Mouse (Mus musculus) gonadal fat pad, adult 2 months (tissue): Measurements from ENCODE around the gene Galnt10. TPM values are rescaled to one million over a fixed set of nuclear protein-coding genes. Genes with fewer than 3 reads are reported as not detected.

Experiments
- DNase-seq: peaks from one replicate; pipeline ENCODE4 v3.0.0-alpha.2; 2012; ENCODE audit warnings: low read depth
- polyA plus RNA-seq: library from polyadenylated mRNA; depleted of rRNA; stranded (reverse); fragments of >200 nt; gene quantifications from 2 replicates; pipeline ENCODE4 v1.2.3, GENCODE M21; 2012

The Galnt10 gene
- polyA plus RNA-seq, 1 experiment = 31.9 TPM

- DNase-seq = no peak
These were observed 10.1 kb upstream of the Galnt10 start for GRCm38 (mm10) chr11:57635148-57635547.

DNA sequence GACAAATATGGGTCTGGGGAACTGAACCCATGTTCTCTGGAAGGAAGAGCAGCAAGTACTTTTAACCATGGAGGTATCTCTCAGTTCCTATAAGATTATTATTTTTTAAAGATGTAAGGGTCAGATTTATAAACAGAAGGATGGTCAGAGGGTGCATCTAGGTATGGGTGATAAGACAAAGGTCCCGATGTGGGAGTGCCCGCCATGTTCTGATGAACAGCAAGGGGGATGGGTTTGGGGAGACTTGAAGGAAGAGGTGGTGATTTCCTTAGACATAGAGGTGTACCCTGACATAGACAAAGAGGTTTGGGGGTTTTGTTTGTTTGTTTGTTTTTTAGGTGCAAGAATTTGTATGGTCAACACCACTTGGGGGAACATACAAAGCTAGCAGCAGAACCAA is 1.6 kb upstream of the Galnt10 start:
- no peak for DNase-seq

GRCm38 (mm10) chr11:57644245-57645017 is 811 bp upstream of the Galnt10 start:
- DNase-seq = no peak

DNA sequence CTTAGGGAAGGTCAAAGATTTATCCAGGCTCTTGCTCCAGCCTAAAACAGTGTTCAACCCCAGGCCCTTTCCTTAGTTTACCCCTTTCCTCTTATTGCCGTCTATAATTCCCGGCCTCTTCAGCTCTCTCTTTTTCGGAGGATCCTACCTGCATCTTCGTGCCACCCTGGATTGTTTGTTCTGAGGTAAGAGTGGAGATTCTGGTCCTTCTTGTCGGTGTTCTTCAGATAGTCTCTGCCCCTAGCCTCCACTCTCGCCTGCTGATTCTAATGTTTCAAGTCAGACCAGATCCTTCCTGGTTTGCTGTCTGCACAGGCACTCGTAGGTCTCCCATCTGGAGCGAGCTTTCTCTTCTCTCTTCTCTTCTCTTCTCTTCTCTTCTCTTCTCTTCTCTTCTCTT is 605 bp downstream of the Galnt10 start:
- DNase-seq = no peak

- no peak for DNase-seq
These were observed 1.2 kb downstream of the Galnt10 start for GRCm38 (mm10) chr11:57646416-57646815.

GRCm38 (mm10) chr11:57646940-57647339 is 1.7 kb downstream of the Galnt10 start:
- no peak for DNase-seq

DNA sequence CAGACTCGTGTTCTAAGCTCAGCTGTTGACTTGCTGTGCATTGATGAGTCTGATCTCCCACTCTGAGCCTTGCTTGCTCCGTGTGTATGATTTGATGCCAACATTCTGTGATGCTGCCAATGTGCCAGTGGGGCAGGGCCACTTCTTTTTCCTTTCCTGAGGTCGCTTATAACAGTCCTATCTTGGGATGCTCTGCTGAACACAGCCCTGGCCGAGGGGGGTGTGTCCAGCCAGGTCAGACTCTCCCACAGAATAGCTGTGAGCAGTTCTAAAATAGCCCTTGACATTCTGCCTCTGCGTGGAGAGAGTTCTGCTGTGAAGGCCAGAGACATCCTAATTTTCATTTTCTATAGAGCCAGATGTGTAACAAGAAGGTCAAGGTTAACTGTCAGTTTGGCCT is 2.2 kb downstream of the Galnt10 start:
- DNase-seq = no peak

GRCm38 (mm10) chr11:57648196-57648800 is 3.1 kb downstream of the Galnt10 start:
- DNase-seq = no peak

GRCm38 (mm10) chr11:57649269-57649668 is 4.0 kb downstream of the Galnt10 start:
- DNase-seq = no peak

DNA sequence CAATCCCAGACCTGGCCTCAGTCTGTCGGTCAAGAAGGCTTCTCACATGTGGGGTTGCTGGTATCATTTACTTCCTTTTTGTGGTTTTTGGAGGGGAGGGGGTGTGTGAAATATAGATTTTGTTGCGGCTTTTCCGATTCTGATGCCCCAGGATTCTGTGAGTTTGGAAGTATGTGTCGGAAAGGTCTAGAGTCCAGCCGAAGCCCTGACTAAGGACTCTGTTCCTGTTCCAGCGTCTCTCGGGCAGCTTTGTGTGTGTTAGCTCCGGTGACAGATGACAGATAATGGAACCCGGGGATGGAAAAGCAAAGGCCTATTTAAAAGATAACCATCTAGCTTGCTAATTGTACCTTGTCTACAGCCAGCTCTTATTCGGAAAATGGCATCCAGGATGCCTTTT is 4.4 kb downstream of the Galnt10 start:
- no peak for DNase-seq

DNA sequence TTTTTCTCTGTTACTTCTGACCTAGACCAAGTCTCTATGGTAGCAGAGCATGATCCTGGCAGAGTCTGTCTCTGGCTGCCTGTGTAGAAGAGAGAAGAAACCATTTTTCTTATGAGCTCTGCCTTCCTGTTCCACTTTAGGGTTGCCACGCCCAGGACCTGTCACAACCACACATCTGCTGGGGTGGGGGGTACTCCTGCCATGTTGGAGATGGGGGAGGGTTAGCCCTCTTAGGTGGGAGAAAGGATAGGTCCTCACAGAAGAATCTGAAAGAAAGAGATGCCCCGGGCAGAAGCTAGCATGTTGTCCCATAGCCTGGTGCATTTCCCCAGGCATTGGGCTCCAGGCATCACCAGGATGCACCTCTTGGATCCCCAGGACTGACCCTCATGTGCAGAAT is 5.6 kb downstream of the Galnt10 start:
- no peak for DNase-seq

DNA sequence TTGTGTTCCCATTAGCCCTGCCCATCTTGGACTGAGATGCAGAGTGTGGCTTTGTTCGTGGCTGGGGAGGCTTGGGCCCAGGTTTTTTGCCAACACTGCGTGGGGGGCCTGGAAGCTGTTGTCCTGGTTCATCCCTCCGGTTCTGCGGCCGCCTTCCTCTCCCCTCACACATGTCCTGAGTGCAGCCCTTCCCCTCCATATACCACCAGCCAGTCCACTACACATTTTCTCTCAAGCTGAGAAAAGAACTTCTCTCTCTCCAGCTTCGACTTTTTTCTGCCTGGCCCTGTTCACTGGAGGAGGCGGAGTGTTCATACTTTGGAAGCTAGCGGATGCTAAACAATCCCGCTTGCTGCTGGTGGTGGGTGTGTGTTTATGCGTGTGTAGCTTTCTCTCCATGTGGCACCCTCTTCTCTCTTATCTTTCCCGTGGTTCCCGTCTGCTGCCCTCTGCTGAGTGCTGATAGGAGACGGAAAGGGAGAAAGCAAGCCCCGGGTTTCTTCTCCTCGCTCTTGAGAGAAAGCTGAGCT is 6.1 kb downstream of the Galnt10 start:
- no peak for DNase-seq

GRCm38 (mm10) chr11:57652206-57652922 is 7.1 kb downstream of the Galnt10 start:
- DNase-seq = no peak

DNA sequence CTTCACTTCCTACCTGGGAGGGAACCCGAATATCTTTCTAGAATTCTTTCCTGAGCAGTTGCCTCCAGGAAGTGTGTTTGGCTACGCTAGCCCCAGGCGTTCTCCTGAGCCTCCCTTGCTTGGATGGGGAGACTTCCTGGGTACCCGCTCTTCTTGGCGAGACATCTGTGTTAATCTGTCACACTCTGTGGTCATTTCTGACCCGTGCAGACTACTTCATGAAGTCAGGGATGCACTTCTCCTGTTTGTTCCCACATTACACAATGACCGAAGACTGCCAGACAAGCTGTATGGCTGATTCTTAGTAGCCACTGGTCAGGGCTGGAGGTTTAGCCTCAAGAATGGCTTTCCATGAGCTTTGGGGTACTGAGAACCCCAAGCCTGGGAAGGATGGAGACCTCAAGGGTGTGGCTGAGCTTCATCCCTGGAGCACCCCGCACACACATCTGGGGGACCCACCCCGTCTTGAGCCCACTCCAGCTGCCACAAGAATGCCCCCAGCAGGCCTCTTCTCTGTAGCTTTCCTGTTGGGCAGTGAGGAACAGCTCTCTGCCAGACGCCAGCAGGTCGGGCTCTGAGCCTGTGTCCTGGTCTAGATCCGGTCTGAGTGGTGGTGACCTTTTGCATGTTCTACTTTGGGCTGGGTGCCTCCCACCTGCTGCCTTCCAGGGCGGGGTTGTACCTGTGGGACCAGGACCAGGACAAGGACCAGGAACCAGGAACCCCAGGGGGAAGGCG is 7.8 kb downstream of the Galnt10 start:
- no peak for DNase-seq

GRCm38 (mm10) chr11:57653796-57654195 is 8.6 kb downstream of the Galnt10 start:
- DNase-seq = no peak

GRCm38 (mm10) chr11:57654386-57654785 is 9.1 kb downstream of the Galnt10 start:
- DNase-seq = no peak

DNA sequence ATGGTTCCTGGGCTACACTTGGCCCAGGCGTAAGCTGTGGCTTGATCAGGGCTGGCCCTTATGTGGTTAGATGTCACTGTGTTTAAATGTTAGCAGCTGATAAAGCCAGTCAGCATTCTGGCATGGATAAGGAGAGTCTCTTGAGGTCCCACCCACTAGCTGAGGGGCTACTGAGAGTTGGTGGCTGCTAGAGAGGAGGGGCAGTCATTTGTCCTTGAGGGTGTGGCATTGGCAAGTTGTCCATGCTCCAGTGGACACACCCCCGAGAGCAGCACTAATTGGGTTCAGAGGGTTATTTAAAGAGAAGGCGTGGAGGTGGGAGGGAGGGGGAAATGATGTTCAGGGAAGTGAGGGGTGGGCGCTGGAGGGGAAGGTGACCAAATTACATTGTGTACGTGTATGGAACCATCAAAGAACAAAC is 9.7 kb downstream of the Galnt10 start:
- no peak for DNase-seq

GRCm38 (mm10) chr11:57655669-57656325 is 10.6 kb downstream of the Galnt10 start:
- DNase-seq = no peak

DNA sequence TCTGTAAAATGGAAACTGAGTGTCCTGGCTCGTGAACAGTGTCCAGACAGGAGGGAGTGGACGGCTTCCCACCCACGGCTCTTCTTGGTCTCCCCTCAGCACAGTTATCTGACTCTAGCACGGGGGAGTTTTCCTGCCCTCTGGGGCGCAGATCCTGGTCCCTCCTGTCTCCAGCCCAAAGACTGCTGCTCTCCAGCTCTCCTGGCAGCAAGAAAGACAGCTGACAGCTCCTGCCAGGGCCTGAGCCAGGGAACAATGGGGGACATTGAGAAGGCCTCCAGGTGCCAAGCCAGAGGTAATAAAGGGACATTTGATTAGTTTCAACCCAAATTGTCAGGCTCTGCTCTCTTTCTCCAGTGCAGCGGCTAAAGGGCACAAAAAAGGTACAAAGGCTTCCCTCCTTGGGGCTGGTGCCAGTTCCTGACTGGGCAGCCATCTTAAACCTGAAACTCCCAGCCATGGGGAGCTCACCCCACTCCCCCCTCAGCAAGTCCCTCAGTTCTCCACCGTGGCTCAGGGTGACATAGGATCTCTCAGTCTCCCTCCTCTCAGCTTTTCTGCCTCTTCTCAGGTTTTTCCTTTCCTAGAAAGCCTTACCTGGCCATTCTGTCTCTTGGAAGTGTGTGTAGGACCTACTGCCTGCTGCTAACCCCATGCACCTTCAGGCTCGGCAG is 11.5 kb downstream of the Galnt10 start:
- DNase-seq = no peak

DNA sequence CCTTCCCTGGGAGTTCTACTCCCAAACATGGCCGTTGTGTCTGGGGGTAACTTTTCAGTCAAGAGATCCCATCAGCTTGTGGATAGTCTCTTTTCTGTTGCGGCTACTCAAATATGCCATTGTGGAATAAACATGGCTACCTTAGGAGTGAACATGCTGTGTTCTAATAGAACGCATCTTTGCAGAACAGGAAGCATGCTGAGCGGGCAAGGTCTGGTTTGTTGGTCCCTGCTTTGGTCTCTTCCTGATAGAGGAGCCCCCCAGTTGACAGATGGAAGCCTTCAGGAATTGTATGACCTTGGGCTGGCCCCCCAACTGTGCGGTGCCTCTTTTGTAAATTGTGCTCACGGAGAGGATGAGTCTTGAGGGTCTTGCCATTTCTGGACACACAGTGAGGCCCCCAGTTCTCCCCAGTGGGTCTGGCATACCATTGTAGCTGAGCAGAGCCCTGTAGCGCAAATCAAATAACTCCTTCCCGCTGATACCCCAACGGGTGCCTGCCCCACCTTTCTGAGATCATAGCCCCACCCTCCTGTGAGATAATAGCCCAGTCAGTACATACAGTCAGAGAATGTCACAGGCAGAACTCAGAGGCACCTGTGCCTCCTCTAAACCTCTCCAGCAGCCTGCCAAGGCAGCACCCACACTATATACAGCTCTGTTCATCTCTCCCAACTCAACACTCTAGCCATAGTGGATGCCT is 12.3 kb downstream of the Galnt10 start:
- no peak for DNase-seq
